Mouse (Mus musculus): ENCODE results near the gene Galm.
"Not testable (repeated sequence)": the region's sequence is repeated elsewhere in the genome, so short reads cannot be mapped to it uniquely, and the experiment has no call there.

The Galm gene

GRCm38 (mm10) chr17:80167436-80167835 lies 40.2 kb downstream of the Galm start:
- DNase-seq: no peak

GRCm38 (mm10) chr17:80167851-80168251 lies 40.6 kb downstream of the Galm start:
- peak; percentile 41 to 57 for DNase-seq

GRCm38 (mm10) chr17:80168425-80169182 lies 41.3 kb downstream of the Galm start:
- DNase-seq: peak in 1 of 2 experiments; percentile 11

GRCm38 (mm10) chr17:80169792-80170191 lies 42.5 kb downstream of the Galm start:
- DNase-seq: no peak

GRCm38 (mm10) chr17:80170951-80171350 lies 43.7 kb downstream of the Galm start:
- no peak for DNase-seq

GRCm38 (mm10) chr17:80171948-80172347 lies 44.7 kb downstream of the Galm start:
- DNase-seq: no peak

GRCm38 (mm10) chr17:80172761-80173160 lies 45.5 kb downstream of the Galm start:
- DNase-seq: no peak

- DNase-seq: no peak
Measured at GRCm38 (mm10) chr17:80173708-80174107, 46.4 kb downstream of the Galm start.

- DNase-seq: no peak
Measured at GRCm38 (mm10) chr17:80174146-80174545, 46.9 kb downstream of the Galm start.

GRCm38 (mm10) chr17:80174699-80175385 lies 47.6 kb downstream of the Galm start:
- DNase-seq: no peak

- DNase-seq: no peak
Measured at GRCm38 (mm10) chr17:80175386-80175739, 48.1 kb downstream of the Galm start.

GRCm38 (mm10) chr17:80175966-80176365 lies 48.7 kb downstream of the Galm start:
- DNase-seq: no peak

- peak in 1 of 2 experiments; percentile 0 for DNase-seq
Measured at GRCm38 (mm10) chr17:80178846-80179245, 51.6 kb downstream of the Galm start.

- peak; percentile 82 to 84 for DNase-seq
Measured at GRCm38 (mm10) chr17:80179959-80180358, 52.7 kb downstream of the Galm start.

GRCm38 (mm10) chr17:80180468-80180867 lies 53.2 kb downstream of the Galm start:
- DNase-seq: no peak

- DNase-seq: no peak
Measured at GRCm38 (mm10) chr17:80183615-80184014, 56.3 kb downstream of the Galm start.

- no peak for DNase-seq
Measured at GRCm38 (mm10) chr17:80193075-80193474, 65.8 kb downstream of the Galm start.

- no peak for DNase-seq
Measured at GRCm38 (mm10) chr17:80199160-80199778, 72.0 kb downstream of the Galm start.

GRCm38 (mm10) chr17:80205657-80206056 lies 78.4 kb downstream of the Galm start:
- no peak for DNase-seq

GRCm38 (mm10) chr17:80206301-80206670 lies 79.0 kb downstream of the Galm start:
- peak; percentile 58 to 82 for DNase-seq

GRCm38 (mm10) chr17:80206671-80207581 lies 79.7 kb downstream of the Galm start, which contains the start of the genes Srsf7 and Ttc39d:
Gene Srsf7 (minus strand): TSS chr17:80207307.
Gene Ttc39d (plus strand): TSS chr17:80207460.
- DNase-seq: peak; percentile 98 to 99

GRCm38 (mm10) chr17:80213998-80214397 lies 86.7 kb downstream of the Galm start:
- not testable (repeated sequence) for DNase-seq

GRCm38 (mm10) chr17:80220131-80220530 lies 92.9 kb downstream of the Galm start:
- DNase-seq: no peak

Data from kidney, postnatal 25 days (tissue).